Mouse (Mus musculus) regulatory T cell (primary cell): Measurements from ENCODE around the gene Ms4a4b.
"Not testable (repeated sequence)": the region's sequence is repeated elsewhere in the genome, so short reads cannot be mapped to it uniquely, and the experiment has no call there.

Experiments used
- in situ Hi-C: fragments of 300-600 bp; cut with MboI, MseI; formaldehyde crosslinking; loops from one replicate; pipeline ENCODE4 v1.15.1; 2025; ENCODE audit warnings: high pct_unique_total_duplicates

Gene Ms4a4b

DNA sequence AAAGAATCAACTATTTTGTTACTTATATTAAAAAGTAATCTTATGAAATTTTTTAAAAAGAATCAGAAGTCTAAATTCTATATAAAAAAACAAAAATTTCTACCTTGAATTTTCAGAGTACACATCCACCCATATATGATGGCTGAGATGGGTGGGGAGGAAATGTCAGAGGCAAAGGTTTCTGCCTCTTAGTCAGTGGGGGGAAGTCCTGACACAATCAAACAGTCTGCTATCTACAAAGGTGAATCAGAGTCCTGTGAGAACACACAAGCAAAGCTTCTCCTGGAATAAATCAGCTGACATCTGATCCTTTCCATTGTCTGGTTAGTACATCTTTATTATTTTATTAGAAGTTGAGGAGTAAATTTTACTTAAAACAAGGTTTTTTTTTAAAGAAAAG is at the start of gene Ms4a4b:
Ms4a4b (plus strand) TSS at position 216 of the 400 bp plus-strand sequence.
- in situ Hi-C loops = no loop called here

DNA sequence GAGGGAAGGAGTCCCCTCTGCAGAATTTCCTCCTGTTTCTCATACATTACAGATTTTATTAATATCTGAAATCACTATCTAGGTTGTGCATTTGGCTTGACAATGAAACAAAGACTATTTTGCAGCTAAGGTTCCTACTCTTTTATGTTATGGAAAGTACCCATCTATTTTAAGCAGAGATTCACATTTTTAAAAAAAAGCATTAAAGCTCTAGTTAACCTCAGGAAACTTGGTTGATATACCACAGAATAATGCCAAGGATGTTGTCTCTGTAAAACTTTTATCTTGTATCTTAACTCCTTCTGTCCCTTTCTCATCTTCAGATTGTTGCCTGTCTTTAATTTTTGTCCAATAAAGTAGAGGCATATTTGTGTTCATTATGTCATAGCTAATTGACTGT is 47.6 kb upstream of the Ms4a4b start:
- in situ Hi-C loops = loop anchor here (10.0 kb wide), 1 partner anchor 1379 kb away; no protein-coding TSS in a partner anchor

DNA sequence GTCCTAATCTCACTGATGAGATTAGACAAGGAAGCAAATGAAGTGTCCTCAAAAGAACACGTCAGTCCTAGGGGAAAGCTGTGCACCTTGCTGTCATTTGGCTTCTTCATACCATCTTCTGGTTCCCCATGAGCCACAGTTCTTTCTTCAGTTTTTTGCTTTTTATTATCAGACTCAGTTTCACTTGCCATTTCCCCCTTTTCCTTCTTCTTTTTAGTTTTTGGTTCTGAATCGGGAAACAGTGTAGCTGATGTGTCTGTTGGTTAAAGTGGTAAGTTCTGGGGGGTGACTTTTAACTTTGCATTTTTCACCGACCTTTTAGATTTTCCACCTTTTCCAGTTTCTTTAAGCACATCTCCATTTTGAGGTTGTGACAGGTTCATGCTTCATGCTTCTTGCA is 38.8 kb upstream of the Ms4a4b start, which contains the start of gene Ms4a4c:
Ms4a4c (plus strand) TSS at position 244 of the 400 bp plus-strand sequence.
- in situ Hi-C loops = no loop called here

DNA sequence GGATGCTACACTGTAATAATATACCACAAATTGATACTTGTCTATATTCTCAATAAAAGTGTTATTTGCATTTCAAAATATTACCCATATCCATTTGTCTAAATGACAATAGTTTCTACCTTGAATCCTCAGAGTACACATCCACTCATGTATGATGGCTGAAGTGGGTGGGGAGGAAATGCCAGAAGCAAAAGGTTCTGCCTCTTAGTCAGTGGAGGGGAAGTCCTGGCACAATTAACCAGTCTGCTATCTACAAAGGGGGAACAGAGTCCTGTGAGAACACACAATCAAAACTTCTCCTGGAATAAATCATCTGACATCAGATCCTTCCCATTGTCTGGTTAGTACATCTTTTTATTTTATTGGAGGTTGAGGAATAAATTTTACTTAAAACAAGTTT is 35.9 kb upstream of the Ms4a4b start:
- in situ Hi-C loops = no loop called here

DNA sequence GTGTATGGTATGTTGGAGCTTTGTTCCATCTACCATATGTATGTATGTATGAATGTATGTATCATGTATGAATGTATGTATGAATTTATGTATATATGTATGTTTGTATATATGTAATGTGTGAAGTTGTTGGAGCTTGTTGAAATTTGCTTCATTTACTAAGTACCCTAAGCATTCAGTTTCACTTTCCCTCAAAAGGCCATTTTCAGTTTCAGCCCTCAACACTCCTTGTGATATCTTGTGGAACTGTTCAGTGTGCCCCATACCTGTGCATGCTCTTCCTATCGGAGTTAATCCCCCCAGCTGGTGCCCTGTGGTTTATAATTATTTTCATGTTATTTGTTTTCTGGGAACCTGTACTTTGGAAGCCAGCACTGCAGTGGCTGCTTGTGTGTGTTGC is 34.8 kb upstream of the Ms4a4b start:
- in situ Hi-C loops = no loop called here

DNA sequence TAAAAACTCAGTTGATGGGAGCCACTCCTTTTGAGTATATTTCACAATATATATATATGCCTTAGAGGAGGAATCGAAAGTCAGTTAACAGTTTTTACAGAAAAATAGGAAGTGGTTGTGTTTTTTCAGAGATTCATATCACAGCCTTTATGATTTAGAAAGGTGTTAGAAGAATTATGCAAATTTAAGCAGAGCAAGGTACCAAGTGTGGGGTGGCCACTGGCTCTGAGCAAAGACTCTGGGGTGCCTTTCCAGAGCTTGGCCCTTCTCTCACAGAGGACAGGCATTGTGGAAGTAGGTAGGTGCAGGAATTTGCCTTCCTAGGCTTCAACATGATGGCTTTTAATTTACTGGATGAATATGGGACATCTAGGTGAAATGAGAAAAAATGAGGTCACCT is 31.7 kb upstream of the Ms4a4b start:
- in situ Hi-C loops = no loop called here

DNA sequence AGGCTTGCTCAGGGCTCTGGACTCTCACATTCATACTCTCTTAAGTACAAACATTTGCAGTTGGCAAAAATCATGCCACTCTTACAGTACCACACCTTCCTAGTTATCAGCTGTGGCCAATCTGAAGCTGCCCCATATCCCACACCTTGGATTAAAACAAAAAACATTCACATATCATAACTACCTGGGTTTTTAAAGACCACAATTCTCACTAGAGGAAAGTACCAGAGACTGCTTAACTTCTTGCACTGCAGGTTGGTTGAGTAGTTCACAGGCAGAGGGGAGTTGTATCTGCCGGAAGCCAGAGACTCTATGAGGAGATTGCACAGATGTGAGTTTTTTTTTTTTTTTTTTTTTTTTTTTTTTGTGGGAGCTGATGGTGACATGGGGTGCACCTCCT is 29.3 kb upstream of the Ms4a4b start:
- in situ Hi-C loops = no loop called here

DNA sequence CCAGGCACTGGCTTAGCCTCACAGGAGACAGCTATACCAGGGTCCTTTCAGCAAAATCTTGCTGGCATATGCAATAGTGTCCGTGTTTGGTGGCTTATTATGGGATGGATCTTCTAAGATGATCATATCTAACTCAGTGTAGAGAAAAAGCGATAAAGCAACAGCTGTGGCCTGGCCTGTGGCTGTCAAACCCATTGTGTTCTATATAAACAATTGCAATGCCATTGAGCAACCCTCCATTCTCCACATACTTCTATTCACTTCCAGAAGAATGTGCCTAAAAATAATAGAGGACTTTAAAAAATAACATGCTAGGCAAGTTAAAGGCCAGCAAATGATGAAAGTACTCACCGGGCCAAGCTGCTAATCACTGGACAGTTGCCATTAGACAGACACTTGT is 27.8 kb upstream of the Ms4a4b start:
- in situ Hi-C loops = loop anchor here (5.0 kb wide), 1 partner anchor 42 kb away; no protein-coding TSS in a partner anchor

DNA sequence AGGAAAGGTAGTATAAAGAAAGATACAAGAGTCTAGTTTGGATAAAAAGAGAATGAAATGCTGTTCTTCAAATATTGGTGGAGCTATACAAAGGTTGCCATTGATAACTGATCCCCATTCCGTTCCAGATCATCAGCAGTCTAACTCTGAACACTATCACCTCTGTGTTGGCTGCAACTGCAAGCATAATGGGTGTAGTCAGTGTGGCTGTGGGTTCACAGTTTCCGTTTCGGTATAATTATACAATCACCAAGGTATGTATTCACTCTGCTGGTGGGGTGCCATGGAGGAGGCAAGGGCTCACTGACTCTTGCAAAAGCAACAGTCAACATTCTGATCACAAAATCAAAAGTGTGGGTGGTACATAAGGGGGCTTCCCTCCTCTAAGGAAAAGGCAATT is 24.5 kb upstream of the Ms4a4b start:
- in situ Hi-C loops = loop anchor here (5.0 kb wide), 1 partner anchor 38 kb away; no protein-coding TSS in a partner anchor

DNA sequence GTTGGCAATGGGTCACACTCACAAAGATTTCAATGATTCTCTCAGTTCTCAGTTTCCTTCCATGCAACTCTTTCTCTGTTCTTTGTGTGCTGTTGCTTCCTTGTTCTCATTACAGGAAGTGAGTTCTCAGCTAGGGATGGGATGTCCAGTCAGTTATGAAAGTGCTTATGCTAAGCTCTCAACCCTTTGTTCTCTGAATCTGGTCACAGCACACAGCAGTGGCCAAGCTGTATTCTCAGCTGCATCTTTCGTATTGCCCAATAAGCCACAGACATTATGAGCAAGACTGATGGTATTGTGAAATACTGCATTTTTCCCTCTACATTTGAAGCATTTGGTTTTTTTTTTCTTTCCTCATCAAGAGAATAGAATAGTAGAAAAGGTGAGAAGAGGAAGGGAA is 12.1 kb upstream of the Ms4a4b start:
- in situ Hi-C loops = not testable (repeated sequence)

DNA sequence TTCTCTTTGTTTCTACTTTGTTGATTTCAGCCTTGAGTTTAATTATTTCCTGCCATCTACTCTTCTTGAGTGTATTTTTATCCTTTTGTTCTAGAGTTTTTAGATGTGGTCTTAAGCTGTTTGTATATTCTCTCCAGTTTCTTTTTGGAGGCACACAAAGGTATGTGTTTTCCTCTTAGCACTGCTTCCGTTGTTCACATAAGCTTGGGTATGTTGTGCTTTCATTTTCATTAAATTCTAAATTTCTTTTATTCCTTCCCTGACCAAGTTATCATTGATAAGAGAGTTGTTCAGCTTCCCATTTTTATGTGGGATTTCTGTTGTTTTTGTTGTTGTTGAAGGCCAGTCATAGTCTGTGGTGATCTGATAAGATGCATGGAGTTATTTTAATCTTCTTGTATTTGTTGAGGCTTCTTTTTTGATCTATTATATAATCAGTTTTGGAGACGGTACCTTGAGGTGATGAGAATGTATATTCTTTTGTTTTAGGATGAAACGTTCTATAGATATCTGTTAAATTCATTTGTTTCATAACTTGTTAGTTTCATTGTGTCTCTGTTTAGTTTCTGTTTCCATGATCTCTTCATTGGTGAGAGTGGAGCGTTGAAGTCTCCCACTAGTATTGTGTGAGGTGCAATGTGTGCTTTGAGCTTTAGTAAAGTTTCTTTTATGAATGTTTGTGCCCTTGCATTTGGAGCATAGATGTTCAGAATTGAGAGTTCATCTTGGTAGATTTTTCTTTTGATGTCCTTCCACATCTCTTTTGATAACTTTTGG is 8.1 kb upstream of the Ms4a4b start:
- in situ Hi-C loops = loop anchor here (5.0 kb wide), 1 partner anchor 47 kb away; no protein-coding TSS in a partner anchor

DNA sequence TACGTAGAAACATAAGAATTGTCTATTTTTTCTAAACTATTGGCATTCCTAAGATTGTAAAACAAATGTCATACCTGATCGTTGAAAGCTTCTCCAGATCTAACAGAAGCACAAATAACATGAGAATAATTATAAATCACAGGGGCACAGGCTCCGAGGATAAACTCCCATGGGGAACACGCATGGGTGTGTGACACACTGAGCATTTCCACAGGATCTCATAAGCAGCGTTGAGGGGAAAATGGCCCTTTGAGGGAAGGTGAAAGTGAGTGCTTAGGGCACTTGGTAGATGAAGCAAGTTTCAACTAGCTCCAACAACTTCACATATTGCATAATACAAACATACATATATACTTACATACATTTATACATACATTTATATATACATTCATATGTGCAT is 611 bp downstream of the Ms4a4b start:
- in situ Hi-C loops = no loop called here

DNA sequence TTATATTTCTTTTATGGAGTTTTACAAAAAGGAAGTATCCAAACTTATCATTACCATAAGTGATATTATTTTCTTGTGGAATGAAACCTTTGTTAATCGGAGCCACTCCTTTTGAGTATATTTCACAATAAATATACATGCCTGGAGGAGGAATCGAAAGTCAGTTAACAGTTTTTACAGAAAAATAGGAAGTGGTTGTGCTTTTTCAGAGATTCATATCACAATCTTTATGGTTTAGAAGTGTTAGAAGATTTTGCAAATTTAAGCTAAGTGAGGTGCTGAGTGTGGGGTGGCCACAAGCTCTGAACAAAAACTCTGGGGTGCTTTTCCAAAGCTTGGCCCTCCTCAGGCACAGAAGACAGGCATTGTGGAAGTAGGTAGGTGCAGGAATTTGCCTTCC is 3.9 kb downstream of the Ms4a4b start:
- in situ Hi-C loops = no loop called here

DNA sequence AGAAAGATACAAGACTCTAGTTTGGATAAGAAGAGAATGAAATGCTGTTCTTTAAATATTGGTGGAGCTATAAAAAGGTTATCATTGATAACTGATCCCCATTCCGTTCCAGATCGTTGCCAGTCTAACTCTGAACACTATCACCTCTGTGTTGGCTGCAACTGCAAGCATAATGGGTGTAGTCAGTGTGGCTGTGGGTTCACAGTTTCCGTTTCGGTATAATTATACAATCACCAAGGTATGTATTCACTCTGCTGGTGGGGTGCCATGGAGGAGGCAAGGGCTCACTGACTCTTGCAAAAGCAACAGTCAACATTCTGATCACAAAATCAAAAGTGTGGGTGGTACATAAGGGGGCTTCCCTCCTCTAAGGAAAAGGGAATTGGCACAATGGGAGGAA is 15.7 kb downstream of the Ms4a4b start:
- in situ Hi-C loops = loop anchor here (5.0 kb wide), 1 partner anchor 42 kb away; no protein-coding TSS in a partner anchor

DNA sequence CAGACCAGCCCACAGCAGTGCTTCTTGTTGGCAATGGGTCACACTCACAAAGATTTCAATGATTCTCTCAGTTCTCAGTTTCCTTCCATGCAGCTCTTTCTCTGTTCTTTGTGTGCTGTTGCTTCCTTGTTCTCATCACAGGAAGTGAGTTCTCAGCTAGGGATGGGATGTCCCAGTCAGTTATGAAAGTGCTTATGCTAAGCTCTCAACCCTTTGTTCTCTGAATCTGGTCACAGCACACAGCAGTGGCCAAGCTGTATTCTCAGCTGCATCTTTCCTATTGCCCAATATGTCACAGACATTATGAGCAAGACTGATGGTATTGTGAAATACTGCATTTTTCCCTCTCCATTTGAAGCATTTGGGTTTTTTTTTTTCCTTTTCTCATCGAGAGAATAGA is 21.4 kb downstream of the Ms4a4b start:
- in situ Hi-C loops = loop anchor here (5.0 kb wide), 1 partner anchor 138 kb away; the partner anchor contains the start of gene Ms4a6d

DNA sequence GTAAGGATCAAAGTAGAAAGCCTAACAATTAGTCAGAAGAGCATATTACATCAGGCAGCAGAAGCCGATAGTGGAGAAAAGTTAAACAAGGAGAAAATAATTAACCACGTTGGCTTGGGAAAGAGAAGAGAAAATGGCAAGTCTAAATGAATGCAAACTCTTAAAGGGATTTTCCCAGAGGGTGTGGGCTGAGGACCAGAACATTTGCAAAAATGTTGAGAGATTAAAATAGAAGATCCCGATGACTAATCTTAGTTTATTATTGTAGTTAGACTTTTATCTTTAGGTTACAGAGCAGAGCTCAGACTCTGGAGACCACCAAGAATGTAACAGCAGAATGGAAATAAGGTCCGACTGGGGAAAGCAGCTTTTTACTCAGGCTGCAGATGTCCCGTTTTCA is 23.1 kb downstream of the Ms4a4b start:
- in situ Hi-C loops = loop anchor here (5.0 kb wide), 1 partner anchor 136 kb away; the partner anchor contains the start of gene Ms4a6d

DNA sequence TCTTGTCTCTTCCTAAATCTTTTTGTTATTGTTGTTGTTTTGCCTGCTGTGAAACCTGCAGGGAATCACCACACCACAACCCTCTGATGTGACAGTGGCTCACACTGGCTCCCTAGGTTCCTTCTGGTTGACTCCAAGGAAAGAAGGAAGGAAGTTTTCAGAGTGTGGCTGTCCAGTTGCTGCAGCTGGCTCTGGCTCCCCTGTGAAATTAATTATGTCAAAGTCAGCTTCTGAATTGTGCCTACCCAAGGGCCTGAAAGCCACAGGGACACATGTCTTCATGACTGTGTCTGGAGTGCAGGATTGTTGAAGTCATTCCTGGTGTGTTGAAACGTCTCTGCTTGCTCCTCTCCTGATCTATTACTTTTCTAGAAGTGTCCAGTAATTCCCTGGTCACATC is 25.0 kb downstream of the Ms4a4b start:
- in situ Hi-C loops = loop anchor here (5.0 kb wide), 1 partner anchor 134 kb away; the partner anchor contains the start of gene Ms4a6d

DNA sequence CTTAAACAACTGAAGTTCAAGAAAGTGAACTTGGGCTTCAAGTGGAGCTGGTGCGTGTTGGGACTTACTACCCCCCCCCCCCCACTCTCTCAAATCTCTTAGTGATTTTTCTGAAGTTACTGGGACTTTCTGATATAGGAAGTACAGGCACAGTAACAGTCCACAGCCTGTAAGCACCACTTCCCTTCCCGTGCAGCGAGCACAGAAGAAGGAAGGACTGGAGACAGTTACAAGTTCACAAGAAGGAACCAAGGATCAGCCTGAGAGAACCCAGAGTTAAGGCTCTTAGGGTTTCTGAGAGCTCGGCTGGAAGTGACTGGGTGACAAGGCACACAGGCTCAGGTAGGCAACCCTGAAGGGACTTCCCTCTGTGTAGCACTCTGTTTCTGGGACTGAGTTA is 25.9 kb downstream of the Ms4a4b start, which contains the start of gene Ms4a6c:
Ms4a6c (plus strand) TSS at position 152 of the 400 bp plus-strand sequence.
- in situ Hi-C loops = loop anchor here (5.0 kb wide), 1 partner anchor 133 kb away; the partner anchor contains the start of gene Ms4a6d

DNA sequence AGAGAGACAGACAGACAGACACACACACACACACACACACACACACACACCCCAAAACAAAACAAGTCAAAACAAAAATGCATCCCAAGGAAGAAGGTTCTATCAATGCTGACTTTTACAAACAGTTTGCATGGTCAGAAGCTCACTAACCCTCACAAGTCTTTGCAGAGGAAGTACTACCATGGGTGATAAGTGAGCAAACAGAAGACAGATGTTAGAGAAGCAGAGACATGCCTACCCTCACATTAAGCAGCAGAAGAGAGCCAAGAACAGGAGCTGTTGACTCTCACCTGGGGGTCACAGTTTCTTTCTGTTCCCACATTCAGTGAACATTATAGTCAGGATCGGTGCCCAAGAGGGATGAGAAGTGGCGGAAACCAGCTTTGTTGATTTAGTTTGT is 36.4 kb downstream of the Ms4a4b start:
- in situ Hi-C loops = loop anchor here (5.0 to 25.0 kb wide), 3 partner anchors 42 to 742 kb away; partner anchors contain the start of gene Cd5

DNA sequence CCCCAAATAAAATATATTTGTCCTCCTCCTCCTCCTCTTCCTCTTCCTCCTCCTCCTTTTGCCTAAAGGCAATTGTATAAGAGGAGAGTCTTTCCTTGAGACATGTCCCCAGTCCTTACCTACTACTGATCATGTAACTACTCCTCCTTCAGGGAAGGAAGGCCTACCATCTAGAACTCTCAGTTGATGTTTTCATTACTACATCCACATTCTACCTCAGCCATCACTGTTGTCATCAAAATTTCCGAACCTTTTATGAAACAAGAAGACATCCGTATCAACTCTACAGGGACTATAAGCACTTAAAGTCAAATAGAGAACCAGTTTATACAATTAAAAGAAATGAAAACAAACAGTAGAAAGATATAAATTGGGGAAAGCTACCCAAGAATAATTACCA is 39.3 kb downstream of the Ms4a4b start:
- in situ Hi-C loops = loop anchor here (5.0 to 25.0 kb wide), 3 partner anchors 45 to 745 kb away; partner anchors contain the start of gene Cd5

DNA sequence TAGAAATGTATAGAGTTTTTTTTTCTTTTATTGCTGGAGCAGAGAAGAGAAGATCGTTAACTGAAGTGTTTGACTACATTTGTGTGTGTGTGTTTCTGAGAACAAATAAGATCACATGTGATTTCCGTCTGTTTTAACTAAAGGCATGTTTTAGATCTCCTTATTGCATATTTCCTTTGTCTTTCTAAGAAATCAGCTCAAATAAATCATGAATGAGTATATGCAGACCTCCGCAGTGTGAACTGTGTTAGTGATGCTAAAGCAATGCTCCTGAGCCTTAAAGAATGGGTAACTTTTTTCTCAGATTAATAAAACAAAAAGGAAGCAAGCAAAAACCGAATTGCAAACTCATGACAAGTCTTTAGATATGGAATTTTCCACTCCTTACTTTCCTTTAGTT is 40.6 kb downstream of the Ms4a4b start:
- in situ Hi-C loops = loop anchor here (5.0 to 25.0 kb wide), 3 partner anchors 47 to 747 kb away; partner anchors contain the start of gene Cd5

DNA sequence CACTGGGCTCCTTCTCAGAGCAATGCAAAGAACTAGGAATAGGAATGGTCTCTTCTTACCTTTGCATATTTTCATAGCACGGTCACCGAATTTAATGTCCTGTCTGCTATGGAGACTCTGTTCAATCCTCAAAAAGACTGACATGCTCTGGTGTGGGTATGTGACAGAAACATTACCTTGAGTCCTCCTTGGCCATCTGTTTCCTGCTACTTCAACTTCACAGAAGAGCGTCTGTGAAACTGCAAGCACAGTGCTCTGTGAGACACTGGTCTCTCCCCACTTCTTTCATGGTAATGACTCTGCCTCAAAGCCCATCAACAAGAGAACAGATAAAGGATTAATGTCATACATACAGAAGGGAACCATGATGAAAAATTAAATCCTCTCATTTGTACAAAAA is 41.0 kb downstream of the Ms4a4b start:
- in situ Hi-C loops = loop anchor here (5.0 to 25.0 kb wide), 3 partner anchors 47 to 747 kb away; partner anchors contain the start of gene Cd5
